Mouse (Mus musculus) olfactory bulb, adult 2 months (tissue): ENCODE measurements at regions not wholly inside any gene's neighbourhood (a gene's known extent, or its start where the extent isn't known, plus 50 kb on each side); places are given as distances from the start of the nearest gene placed in this dataset.

ENCODE experiments used
- CTCF ChIP-seq: fragments of 200-500 bp; IDR thresholded peaks from 2 replicates; pipeline ENCODE4 v1.5.1; 2012; ENCODE audit warnings: low read depth, mild to moderate bottlenecking, low read length, moderate library complexity; ENCODE audit not compliant: insufficient read depth
- POLR2A ChIP-seq: fragments of 200-500 bp; IDR thresholded peaks from 2 replicates; pipeline ENCODE4 v1.6.1; 2012; ENCODE audit warnings: mild to moderate bottlenecking, low read depth, low read length, moderate library complexity; ENCODE audit not compliant: insufficient read depth

- TF ChIP-seq CTCF (no peak), POLR2A (no peak)
Measured at GRCm38 (mm10) chr5:39000643-39001042, 124.0 kb upstream of the Clnk start.
